Mouse (Mus musculus): Measurements from ENCODE around the gene 2010111I01Rik.
"Not testable (repeated sequence)": the region's sequence is repeated elsewhere in the genome, so short reads cannot be mapped to it uniquely, and the experiment has no call there.

2010111I01Rik gene

DNA sequence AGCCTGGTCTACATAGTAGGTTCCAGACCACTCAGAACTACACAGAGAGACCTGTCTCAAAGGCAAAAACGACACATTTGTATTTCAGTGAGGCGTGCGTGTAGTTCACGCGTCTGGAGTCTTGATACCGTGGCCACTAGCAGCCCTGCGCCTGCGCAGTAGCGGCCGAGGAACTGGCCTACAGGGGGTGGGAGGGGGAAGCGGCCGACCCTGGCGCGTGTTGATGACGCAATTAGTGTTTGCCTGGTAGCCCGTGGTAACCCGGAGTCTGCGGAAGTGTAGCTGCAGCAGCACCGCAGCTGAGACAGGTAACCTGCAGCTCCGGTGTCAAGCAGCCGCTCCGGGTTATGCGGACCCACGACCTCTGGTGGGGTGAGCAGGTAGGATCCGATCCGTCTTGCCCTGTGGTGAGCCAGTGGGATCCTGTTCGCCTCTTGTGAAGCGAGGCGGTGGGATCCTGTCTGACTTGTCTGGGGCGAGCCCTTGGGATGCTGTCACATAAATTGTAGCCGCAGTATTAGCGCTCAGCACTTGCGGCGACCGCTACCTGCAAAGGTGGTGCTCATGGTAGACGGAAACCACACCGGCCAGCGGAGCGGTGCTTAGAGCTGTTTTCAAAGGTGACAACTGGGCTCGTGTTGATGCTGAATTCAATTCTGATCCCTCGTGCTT lies at the start of gene 2010111I01Rik:
Gene 2010111I01Rik, plus strand, starts transcription at position 254 of the 672 bp plus-strand sequence.
- peak; percentile 99 for DNase-seq

DNA sequence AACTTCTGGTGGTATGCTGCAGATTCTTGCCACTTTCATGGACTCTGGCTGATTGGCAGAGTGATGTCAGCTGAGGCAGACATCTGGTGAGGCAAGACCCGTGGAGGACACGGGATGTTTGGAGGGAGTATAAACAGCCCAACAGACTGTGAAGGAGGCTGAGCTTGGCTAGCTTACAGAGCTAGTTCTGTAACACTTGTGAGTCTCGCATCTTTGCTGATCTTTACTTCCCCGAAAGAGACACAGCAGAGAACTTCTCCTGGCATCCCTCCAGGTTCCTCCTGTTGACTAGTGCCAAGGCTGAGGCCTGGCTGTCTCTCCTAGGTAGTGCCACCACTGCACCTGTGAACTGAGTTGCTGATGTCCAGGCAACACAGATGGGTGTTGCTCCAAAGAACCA lies 48.0 kb upstream of the 2010111I01Rik start:
- peak; percentile 41 for DNase-seq

DNA sequence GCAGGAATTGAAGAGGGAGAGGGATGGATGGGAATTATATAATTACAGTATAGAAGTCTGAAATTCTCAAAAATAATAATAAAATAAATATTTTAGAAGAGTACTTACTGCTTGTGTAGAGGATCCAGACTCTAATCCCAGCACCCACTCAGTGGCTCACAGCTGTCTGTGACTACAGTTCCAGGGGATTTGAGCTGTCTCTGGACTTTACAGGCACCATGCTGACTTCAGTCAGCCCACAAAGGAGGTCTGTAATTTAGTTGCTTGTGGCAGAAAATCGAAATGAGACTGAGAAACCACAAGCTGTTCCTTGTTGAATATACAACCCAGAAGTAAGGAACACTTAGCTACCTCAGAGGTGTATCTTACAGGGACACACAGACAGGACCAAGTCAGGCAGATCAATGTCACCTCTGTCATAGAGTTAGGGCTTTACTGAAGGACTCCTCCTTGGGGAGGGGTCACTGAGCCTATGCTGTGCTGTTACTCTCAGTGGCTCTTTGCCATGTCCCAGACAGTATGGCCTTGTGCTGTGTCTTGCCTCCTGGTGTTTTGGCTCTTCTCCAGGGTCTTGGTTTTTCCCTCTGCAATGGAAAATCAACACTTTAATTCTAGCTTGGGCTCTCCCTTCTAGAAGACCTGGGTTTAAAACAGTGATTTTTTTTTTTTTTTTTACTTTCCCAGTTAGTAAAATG lies 47.1 kb upstream of the 2010111I01Rik start:
- peak; percentile 8 for DNase-seq

DNA sequence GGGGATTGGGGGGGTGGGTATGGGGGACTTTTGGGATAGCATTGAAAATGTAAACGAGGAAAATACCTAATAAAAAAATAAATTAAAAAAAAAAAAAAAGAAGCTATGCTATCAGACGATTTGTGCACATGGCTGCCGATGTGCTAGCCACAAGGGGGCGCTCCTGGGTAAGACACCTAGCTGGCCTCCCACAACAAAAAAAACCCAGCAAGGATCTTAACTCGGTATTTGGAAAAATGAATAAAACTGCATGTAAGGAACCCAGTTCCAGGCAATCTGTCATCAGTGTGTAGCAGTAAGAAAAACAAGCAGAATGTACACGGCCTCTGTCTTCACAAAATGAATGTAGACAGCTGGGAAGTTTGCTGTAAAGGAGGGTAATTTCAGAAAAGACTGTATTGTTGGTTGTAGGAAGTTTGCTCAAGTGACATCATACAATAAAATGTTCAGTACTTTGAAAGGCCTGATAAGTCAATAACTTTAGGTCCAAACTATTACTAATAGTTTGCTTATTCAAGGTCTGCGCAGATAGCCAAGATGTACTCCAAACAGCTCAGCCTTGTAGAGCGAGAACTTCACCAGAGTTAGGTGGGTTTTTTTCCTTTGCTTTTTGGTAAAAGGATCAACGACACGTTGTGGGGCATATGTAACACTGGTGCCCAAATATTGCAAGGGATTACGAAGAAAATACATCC lies 44.9 kb upstream of the 2010111I01Rik start:
- DNase-seq: peak; percentile 85

DNA sequence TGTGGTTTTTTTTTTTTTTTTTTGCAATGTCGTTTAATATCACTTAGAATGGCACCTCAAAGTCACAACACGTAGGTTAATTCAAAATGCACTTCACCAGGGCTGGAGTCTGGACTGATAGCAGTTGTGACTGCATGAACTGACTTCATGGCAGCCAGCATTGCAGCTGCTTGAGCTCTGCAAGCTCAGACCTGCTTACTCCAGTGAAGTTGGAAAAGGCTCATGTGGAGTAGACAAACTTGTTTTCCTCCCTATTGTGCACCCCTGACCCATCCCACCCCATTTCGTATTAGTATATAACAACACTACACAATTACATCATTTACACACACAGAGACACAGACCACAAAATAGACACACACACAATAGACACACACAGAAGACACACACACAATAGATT lies 42.0 kb upstream of the 2010111I01Rik start:
- no peak for DNase-seq

DNA sequence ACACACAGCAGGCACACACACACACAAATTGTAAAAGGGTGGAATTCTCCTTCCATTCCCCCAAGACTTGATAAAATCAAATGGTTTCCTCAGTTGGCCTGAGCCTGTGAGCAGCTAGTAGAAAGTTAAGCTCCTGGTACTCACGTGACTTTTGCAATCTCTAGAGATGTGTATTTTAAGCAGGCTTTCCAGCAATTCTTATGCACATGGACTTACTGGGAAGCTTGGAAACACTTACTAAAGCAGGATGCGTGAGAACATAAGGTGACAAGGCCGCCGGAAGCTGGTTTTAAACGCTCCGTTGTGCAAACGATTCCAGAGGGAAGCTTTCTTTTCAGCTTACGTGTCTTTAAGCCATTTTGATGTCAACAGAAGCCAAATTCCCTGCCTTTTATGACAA lies 41.5 kb upstream of the 2010111I01Rik start:
- no peak for DNase-seq

DNA sequence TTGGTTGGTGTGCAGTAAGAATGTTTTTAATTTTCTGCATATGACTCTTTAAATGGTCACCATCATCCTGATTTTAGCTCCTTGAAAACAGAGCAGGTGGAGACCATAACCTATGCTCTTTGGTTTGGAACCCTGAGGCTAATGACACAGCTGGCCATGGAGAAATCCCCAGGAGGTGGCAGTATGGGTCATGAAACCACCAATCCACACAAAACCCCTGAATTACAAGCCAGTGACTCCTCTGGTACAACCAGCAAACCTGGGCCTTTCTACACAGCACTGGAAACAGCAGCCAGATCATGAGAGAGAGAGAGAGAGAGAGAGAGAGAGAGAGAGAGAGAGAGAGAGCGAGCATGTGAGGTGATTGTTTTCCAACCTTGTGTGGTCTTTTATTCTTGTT lies 38.2 kb upstream of the 2010111I01Rik start:
- peak; percentile 80 for DNase-seq

DNA sequence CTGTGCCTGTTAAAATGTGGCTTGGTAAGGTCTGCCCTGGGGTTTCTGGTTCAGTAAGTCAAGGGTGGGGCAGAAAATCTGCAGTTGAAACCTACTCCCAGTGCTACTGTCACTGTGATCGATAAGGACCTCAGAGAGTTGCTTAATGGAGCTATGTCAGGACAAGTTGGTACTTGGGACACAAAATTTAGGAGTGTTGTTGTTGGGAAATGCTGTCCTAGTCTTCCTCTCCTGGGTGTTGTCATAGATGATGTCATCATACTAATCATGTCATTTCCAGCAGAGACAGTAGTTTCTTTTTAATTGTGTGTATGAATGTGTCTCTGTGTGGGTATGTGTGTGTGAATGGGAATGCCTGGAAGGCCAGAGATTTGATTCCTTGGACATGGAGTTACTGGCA lies 37.2 kb upstream of the 2010111I01Rik start:
- DNase-seq: no peak

DNA sequence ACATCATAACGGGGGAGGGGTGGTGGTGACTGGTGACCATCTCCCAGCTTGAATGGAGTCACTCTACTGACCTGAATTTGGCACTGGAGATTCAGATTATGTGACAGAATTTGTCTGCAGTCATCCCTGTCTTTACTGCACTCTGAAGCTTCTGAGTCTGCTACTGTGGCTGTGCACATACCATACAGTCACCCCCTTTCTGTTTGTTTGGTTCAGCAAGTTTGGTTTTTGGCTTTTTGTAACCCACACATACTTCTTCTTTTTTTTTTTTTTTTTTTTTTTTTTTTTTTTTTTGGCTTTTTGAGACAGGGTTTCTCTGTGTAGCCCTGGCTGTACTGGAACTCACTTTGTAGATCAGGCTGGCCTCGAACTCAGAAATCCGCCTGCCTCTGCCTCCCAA lies 35.5 kb upstream of the 2010111I01Rik start:
- not testable (repeated sequence) for DNase-seq

DNA sequence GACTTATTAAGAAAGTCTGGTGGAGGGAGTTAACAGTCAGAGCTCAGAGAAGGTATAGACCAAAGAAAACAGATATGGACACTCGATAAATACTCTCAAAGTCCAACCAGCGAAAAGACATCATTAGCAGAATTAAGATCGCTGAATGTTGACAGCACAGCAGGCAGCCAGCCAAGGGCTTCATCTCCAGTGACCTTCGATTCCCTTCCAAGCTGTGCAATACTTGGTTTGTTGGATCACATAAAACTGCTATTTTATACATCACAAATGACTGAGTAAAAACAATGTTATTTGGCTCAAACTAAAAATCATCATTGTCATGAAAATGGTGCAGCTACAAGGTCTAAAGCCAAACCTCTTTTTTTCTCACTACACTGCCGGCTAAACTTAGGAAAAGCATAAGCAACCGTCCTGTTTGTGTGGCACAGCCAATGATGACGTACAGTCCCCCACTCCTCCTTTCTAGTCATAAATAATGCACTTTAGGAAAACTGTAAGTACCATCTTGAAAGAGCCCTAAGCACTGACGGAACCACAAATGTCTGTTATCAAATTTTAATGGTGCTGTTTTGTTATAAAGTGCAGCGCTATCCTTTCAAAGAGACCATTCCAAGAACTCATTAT lies 34.8 kb upstream of the 2010111I01Rik start:
- DNase-seq: peak; percentile 47

DNA sequence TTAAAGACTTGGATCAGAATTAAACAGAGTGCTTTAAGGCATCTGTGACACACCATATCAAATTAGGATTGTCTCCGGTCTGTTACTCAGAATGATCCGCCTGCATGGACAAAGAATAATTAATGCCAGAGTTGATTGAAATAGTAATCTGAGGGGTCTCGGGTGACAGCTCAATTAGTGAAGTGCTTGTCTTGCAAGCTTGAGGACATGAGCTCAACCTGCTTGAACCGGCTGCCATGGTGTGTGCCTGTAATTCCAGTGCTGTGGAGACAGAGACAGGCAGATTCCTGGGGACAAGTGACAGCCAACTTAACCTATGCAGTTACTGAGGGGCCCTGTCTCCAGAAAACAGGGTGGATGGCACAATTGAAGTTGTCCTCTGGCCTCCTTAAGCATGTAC lies 32.2 kb upstream of the 2010111I01Rik start:
- DNase-seq: no peak

DNA sequence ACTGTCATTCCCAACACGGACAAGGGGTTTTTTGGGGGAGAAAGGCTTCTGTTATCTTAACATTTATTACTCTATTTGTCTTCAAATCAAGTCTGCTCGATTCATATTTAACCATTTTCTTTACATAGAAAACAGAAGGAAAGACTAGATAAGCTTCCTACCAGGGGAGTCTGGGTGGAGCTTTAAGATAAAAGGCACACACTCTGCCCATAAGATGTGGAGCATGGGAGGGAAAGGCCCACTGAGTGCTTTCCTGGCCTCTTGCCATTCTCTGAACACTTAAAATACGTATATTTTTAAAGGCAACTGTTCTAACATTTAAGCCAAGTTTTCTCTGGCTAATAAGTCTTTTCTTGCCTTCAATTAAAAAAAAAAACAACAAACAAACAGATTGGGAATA lies 25.3 kb upstream of the 2010111I01Rik start:
- no peak for DNase-seq

DNA sequence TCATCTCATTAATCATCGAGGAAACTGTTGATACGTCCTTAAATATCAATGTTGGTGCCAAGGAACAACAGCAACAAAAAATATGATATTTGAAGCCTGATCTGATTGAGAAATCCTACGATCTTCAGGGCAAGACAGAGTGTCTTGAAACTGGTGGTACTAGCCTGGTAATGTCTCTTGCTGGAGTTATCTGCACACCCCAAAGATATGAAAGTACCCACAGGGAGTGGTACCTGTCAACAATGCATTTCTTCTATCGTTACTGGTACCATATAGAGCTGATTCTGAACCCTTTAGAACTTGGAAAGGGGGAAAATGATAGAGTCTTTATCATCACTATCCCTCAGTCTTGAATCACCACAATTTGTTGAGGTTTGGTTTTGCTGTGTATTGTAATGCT lies 24.9 kb upstream of the 2010111I01Rik start:
- DNase-seq: no peak

DNA sequence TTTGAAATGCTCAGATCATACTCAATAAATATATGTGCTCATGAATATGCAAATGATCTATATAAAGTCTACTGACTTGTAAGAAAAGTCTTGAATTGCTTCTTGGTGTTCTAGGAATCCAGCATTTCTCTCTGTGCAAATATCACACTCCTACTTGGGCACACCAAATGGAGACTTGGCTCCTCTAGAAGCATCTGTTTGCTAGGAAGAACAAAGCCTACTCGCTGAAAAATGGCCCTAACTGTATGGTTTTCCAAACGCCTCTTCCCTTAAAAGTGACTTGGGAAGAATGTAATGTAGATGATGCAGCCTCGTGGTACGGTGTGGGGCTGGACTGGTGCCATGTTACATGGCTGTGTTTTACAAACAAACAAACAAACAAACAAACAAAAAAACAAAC lies 24.0 kb upstream of the 2010111I01Rik start:
- no peak for DNase-seq

DNA sequence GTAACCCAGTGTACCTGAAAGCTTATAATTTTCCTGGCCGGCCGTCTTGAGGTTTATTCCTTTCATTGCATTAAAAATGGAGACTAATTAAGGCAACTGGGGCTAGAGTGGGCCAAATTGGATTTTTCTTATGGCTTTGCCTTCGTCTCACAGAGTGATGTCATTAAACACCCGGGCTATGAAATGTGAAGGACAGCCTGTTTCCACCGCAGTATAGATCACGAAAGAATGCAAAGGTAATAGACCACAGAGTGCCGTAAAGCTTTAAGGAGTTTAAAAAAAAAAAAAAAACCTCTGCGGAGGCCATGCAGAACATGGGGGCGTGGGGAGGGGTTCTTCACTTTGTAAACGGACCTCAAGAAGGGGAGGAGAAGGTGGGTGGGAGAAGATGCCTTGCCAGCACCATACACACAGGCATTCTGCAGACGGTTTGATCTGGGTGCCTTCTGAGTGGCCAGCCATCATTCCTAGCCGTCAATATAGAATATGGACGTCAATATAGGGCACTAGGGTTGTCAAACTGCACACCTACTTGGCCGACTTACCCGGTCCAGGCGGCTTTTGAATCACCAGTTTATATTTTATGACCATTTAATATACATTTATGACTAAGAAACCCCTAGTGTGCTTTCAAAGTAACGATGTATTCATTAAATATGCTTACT lies 23.2 kb upstream of the 2010111I01Rik start:
- no peak for DNase-seq

DNA sequence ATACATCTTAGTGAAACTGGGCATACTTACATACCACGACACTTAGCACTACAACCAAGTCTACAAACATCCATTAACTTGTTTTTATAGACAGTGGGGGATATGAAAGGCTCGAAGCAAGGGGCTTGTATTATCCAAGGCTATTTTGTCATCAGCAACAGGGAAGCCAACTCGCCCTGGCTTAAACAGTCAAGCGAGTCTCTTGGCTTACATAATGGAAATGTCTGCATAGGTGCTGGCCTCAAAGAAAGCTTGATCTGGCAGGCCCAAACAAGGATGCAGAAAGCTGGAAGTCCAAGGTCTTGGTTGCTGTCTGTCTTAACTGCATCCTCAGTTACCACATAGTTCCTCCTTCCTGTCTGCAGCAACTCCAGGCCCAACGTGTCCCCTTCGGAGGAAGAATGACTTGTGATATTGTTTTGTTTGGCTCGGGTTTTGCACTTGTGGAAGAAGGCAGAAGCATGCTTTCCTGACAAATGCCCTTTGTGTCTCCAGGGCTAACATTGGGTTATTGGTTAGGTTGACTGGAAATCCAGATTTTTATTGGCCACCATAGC lies 21.3 kb upstream of the 2010111I01Rik start:
- DNase-seq: no peak

DNA sequence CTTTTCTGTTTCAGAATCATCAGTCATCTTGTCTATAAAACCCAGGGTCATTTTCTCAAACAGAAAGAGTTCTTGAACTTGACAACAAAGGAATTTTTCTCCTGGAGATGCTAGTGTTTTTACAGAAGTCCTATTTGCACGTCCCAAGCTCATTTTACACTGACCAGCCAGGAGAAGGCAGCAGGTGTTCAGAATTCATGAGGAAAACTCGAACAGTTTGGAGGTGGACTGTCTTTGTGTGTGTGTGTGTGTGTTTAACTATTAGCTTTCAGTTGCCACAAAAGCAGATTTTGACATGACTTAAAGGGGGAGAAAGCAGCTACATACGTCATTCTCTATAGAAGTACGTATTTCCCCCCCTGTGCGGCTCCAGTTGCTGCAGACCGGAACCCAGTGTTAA lies 20.6 kb upstream of the 2010111I01Rik start:
- DNase-seq: no peak

DNA sequence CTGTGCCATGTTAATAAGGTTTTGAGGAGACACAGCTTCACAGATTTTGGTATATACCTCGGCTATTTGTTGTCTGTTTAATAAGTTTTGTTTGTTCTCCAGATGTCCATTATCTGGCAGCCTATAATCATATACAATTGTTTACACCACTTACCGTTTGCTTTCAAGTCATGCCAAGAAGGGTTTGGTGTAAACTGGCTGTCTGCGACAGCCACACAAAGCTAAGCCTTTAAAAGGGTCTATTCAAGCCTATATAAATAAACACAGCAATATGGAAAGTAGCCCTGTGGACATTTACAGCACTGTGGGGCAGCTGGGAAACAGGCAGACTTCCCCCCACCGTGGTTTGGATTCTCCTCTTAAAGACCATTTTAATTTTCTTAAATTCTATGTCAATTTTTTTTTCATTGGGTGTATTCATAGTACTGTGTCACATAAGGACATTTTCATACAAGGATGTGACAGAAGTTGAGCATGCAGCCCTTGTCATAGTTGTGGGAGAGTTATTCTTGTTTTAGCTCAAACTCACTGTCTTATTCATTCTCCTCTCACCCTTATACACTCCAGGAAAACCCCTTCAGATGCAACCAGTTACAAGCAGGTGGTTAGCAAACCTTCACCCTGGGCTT lies 15.0 kb upstream of the 2010111I01Rik start:
- no peak for DNase-seq

DNA sequence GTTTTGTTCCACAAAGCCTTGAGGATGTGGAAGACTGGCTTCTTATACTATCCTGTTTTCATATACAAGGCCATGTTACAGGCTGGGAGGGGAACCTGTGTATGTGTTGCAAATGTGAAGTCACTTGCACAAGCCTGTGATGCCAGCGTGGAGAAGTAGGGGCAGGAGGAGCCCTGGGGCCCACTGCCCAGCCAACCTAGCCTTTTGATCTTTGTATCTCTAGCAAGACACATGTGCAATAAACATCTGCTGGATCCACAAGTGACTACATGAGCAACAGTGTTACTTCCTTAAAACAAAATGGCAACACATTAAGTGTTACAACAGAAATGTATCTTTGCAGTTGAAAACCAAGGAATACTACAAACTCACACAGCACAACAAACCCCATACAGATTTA lies 13.1 kb upstream of the 2010111I01Rik start:
- DNase-seq: no peak

DNA sequence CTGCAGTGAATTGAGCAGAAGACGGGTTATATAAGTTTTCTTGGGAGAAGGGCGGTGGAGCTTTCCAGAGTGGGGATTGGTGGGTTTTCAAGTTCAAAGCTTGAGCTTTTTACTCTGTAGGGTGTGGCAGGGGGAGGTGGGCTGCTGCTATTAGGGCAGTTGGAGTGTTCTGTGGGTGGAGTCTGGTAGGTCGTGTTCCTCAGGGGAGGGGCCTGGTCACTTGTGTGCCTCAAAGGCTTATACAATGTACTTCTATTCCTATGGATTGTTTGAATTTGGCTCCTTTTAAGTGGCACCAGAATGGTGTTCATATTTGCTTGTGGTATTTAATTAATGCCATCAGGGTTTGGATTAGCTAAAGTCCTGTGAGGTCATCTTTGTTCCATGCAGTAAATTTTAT lies 12.6 kb upstream of the 2010111I01Rik start:
- DNase-seq: no peak

DNA sequence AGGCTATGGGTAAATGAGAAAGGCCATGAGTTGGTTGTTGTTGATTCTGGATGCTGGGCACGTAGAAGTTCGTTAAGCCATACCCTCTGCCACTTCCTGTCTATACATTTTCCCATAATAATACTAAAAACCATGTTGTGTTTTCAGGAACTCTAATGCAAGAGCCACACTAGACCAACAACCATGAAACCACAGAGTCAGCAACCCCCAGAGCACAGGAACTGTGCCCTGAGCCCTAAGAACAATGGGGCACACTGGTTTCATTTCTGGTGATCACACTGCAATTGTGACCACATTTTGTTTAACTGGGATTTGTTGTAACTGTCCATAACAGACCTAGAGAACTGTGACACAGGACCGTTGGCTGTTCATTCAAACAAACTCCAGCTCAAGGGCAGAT lies 12.1 kb upstream of the 2010111I01Rik start:
- no peak for DNase-seq

DNA sequence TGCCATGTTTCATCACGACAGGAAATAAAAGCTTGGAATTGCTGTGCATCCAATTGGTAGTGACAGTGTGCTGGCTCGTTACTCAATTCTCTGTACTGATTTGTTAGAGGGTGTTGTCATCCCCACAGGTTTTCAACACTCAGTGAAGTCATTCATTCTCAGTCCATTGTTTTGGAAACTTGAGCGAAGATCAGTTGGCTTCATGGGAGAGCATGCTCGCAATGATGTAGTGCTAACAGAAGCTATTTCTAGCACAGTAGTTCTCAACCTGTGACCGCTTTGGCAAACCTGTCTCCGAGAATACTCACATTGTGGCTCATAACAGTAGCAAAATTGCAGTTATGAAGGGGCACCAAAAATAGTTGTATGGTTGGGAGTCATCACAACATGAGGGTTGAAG lies 8.7 kb upstream of the 2010111I01Rik start:
- no peak for DNase-seq

All from lung, postnatal 10 days (tissue).